Mouse (Mus musculus) left cerebral cortex, adult 8-10 months (tissue): ENCODE data around the gene Tmigd1. TPM values are rescaled to one million over a fixed set of nuclear protein-coding genes. Genes with fewer than 3 reads are reported as not detected.

ENCODE experiments used
- total RNA-seq, 4 experiments: library from RNA; stranded (reverse); gene quantifications; 2 replicates each; pipeline ENCODE4 v1.2.4; 2022

Tmigd1 gene
- total RNA-seq, 4 experiments from 2014 or later: not detected

Other genes starting within 250 kb of the Tmigd1 start
- gene Bhlha9, start 229.7 kb upstream of the Tmigd1 start, total RNA-seq: 1 to 10 TPM; 2.0 to 3.9 (median 2.2) TPM
- under 1 TPM; 0.48 to 0.80 (median 0.56) TPM for gene Trarg1, start 222.4 kb upstream of the Tmigd1 start, total RNA-seq
- gene Gosr1, start 138.6 kb upstream of the Tmigd1 start, total RNA-seq: 10 to 100 TPM; 40.7 to 61.7 (median 52.5) TPM
- 10 to 100 TPM; 53.6 to 58.6 (median 54.1) TPM for gene Cpd, start 55.1 kb upstream of the Tmigd1 start, total RNA-seq
- 10 to 100 TPM; 65.4 to 69.3 (median 68.7) TPM for gene Blmh, start 22.6 kb downstream of the Tmigd1 start, total RNA-seq
- not detected for gene Slc6a4, start 96.4 kb downstream of the Tmigd1 start, total RNA-seq
- gene Nsrp1, start 176.3 kb downstream of the Tmigd1 start, total RNA-seq: 10 to 100 TPM; 20.7 to 22.8 (median 21.6) TPM